Mouse (Mus musculus) liver (tissue): ENCODE measurements at regions not wholly inside any gene's neighbourhood (a gene's known extent, or its start where the extent isn't known, plus 50 kb on each side); places are given as distances from the start of the nearest gene placed in this dataset.

Experiments used
- DNase-seq: peaks from one replicate; pipeline ENCODE4 v3.0.0-alpha.2; 2020; ENCODE audit warnings: mixed read lengths

DNA sequence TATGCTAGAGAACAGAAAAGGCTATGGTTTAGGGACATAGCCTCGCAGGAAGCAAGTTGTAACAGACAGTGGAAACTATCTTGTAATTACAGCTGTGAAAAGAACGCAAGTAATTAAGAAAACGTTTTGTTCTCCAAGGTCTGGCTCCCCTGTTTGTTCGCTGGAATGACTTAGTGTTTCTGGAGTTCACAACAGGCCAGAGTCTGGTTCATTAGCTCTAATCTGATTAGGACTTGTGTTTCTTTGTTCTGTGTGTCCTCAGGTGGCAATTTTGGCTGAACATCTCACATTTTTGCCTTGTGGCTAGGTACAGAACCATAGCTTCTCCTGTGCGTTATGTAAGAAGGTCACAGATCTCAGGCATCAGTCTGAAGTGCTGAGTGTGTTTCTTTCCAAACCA lies 141.7 kb upstream of the Sgk1 start:
- no peak for DNase-seq

- no peak for DNase-seq
These were observed 140.4 kb upstream of the Sgk1 start for GRCm38 (mm10) chr10:21741575-21741974.

GRCm38 (mm10) chr10:21741976-21742745 lies 139.8 kb upstream of the Sgk1 start:
- no peak for DNase-seq

DNA sequence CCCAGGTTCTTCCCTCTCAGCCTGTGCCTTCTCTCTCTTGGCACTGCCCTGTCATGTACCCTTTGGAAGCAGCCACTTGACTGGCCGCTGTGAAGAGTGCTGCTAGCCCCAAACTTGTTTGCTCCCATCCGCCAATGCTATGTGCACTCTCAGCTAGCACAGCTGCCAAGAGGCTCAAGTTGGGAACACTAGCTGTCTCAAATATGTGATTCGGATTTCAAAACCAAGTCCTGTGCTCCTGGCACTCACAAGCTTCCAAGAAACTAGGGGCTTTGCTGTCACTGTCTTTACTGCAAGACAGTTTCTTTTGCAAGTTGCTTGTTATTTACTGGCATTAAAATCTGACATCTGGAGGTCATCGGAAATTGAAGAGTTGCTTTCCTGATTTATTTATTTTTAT lies 138.6 kb upstream of the Sgk1 start:
- DNase-seq, result no peak

- no peak for DNase-seq
These were observed 137.5 kb upstream of the Sgk1 start for GRCm38 (mm10) chr10:21744341-21744955.

GRCm38 (mm10) chr10:21745940-21746487 lies 136.0 kb upstream of the Sgk1 start:
- no peak for DNase-seq

- DNase-seq, result no peak
These were observed 135.3 kb upstream of the Sgk1 start for GRCm38 (mm10) chr10:21746713-21747112.

GRCm38 (mm10) chr10:21751326-21751725 lies 130.7 kb upstream of the Sgk1 start:
- no peak for DNase-seq

DNA sequence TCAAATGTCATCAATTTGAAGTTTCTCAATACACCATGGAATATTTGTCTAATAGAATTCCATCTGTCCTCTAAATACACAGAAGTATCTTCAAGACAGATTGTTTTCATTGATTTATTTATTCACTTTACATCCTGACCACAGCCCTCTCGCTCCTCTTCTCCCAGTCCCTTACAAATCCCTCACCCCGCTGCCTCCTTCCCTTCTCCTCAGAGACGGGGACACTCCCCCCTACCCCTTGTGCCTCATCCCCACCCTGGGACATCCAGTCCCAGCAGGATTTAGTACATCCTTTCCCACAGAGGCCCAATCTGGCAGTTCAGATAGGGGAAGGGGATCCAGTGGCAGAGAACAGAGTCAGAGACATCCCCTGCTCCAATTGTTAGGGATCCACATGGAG lies 129.6 kb upstream of the Sgk1 start:
- DNase-seq, result no peak

DNA sequence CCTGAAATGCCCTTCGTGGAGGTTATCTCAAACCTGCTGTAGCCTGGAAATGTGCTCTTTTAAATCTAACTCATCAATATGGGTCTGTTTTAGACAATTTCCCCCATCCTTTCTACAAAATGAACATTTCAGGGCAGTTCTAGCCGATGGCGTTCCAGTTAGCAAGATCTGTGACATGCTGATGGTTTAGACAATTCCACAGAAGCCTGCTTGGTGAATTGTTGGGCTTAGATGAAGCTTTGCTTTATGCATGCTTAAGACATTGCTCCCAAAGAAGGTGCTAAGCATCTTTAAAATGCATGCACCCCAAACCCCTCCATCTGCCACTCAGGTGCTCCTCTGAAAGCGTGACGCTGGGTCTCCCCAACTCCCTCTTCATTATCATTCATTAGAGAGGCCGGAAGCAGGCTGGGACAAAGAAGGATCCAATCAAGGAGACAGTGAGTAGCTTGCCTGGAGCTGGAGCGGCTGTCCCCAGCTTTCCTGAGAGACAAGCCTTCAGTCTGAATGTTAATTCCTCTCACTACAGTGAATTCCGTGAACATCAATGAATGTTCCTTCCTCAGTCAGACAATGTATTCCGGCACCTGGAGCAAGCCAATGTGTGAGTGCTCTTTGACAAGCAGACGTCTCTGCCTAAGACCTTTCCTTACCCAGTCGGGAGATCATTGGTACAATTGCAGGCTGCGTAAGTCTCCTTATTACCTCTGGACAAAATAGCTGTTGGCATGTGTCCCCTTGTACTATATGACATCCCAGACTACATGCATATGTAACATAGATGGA lies 127.0 kb upstream of the Sgk1 start:
- no peak for DNase-seq

DNA sequence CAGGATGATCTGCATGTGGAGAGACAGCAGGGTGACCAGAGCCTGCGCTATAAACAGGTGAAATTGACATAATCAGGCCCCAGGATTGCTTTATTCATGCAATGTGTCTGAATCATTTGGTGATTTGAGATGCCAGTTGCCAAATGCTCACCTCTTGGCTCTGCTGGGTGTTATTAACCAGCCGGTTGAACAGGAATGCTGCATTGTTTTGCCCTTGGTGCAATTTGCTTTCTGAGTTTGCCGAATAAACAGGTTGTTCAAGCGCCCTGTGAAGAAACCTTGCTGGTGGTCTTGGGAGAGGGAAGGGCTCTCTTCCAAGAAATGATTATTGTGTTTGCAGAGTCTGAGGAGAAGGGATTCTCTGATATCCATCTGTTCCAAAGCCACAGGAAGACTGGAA lies 126.3 kb upstream of the Sgk1 start:
- no peak for DNase-seq

DNA sequence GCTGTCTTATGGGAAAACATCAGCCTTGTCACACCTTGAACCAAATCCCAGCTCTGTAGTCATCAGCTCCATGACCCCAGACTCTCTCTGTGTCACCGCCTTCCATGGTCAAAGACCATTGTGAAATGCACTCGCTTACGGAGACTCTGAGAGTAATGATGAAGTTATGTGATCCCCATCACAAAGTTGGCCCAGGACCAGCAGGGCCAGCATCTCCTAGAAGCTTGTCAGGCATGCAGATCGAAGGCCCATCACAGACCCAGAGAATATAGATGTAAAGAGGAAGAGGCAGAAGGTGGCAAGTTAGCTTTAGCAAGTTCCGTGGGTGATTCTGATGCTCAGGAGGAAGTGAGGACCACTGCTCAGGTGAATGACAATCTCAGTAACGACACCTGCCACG lies 125.2 kb upstream of the Sgk1 start:
- DNase-seq, result no peak

GRCm38 (mm10) chr10:21758122-21758521 lies 123.9 kb upstream of the Sgk1 start:
- DNase-seq, result no peak

DNA sequence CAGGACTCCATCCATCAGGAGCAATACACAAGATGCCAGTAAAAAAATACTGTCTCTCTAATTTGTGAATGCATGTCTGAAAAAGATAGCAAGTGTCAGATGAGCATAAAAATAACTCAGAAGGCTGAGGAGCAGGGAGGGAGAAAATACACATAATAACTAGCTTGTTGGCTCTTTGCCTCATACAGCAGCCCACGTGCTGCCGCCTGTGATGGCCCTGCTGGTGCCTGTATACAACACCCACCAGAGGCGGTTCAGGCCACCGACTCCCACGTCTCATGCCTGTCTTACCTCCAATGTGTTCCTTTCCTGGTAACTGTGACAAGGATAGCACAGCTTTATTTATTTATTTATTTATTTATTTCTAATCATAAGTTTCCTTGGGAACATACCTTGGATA lies 119.5 kb upstream of the Sgk1 start:
- no peak for DNase-seq

- DNase-seq, result no peak
These were observed 118.7 kb upstream of the Sgk1 start for GRCm38 (mm10) chr10:21763017-21763964.

GRCm38 (mm10) chr10:21764090-21764489 lies 117.9 kb upstream of the Sgk1 start:
- DNase-seq, result no peak

GRCm38 (mm10) chr10:21764891-21765290 lies 117.1 kb upstream of the Sgk1 start:
- no peak for DNase-seq

DNA sequence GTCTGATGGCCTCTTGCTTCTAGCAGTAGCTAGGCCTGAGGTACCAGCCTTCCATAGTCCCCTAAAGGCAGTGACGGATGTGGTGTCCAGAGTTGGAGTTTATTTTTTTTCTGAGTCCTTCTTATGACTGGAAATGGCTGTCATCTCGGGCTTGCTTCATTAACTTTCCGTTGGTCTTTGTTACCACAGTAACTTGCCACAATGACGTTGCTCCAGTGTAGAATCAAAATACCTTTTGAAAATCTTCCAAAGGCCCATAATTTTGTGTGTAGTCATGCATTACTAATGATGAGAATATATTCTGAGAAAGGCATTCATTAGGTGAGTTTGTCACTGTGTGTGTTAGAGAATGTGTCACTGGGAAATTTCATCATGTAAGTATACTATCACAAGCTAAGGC lies 108.4 kb upstream of the Sgk1 start:
- DNase-seq, result no peak

DNA sequence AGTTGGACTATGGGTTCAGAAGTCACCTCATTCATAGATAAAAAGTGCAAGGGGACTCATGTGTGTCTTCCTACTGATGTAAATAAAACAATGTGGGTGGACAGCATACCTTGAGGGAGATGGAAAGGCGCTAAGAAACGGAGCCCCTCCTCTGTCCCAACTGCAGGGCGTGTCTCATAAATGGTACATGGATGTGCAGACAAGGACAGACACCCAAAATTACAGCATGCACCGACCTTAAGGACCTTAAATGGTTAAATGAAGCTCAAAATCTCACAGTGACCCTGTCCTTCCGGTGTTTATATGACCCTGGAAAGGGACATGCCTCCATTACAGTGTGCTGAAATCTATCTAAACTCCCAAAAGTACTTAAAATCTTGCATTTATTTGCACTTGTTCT lies 106.5 kb upstream of the Sgk1 start:
- no peak for DNase-seq

DNA sequence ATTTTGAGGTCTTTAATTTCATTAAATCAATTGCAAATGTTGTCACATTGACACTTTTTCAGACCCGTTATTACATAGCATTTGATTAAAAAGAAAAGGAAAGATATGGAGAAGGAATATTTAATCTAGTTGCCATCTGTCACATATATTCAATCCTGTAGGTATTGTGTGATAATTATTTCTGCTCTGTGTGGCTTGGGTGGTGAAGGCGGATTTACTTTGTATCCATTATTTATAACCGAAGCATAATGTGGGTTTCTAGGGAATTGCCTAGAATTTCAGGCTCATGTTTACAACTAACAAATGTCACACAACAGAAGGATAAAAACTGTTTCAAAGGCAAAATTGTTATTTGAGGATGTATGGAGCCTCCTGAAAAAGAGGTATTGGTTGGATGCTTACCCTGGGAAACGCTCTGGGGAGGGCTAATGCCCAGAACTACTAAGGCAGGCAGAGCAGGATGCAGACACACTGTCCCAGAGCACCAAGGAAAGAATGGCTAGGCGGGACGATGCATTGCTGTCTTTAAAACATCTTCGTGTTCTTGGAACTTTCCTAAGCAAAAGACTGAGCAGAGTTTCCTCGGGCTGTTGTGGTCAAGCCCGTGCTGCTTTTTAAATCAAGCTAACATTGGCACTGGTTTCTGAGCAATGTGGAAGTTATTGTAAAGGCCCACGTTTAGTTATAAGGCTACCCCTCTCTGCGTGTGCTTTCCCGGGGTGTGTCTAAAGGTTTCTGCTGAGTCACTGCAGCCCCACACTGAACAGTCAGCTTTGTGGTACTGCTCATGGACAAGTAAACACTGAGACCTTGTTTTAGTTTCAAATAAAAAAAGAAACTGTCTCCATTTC lies 105.8 kb upstream of the Sgk1 start:
- DNase-seq, result peak; percentile 37

DNA sequence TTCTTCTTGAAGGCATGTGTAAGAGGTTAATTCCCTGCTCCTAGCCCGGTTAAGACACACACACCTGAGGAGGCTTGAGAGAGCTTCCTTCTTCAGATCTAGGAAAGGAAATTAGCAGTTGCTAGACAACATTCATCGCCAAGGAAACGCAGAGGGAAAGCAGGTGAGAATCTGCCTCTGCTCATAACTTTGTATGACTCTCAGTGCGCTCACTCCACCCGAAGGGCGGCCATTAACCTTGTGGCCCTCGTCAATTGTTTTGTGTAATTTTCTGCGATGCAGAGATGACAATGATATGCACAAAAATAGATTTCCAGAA lies 105.3 kb upstream of the Sgk1 start:
- no peak for DNase-seq

- DNase-seq, result no peak
These were observed 104.9 kb upstream of the Sgk1 start for GRCm38 (mm10) chr10:21777103-21777502.
